Mouse (Mus musculus) embryonic facial prominence, embryonic 15.5 days (tissue): ENCODE measurements around the gene Pcgf2. TPM values are rescaled to one million over a fixed set of nuclear protein-coding genes. Genes with fewer than 3 reads are reported as not detected.

Experiments used
- ATAC-seq: fragments of 200-750 bp; cut with Nextera tagmentation; 2 replicates; pipeline ENCODE4 v1.8.0; 2017; ENCODE audit warnings: low read depth, moderate TSS enrichment; ENCODE audit not compliant: insufficient number of reproducible peaks, low FRiP score, low TSS enrichment
- H3K27ac ChIP-seq: fragments of 300-500 bp; sonication (generic); replicated peaks from 2 replicates; pipeline ENCODE4 v1.5.1; 2015; ENCODE audit warnings: mild to moderate bottlenecking, inconsistent platforms
- H3K27me3 ChIP-seq: fragments of 300-500 bp; sonication (generic); 2 replicates; pipeline ENCODE4 v1.6.1; 2015; ENCODE audit warnings: inconsistent platforms
- H3K36me3 ChIP-seq: fragments of 300-500 bp; sonication (generic); 2 replicates; pipeline ENCODE4 v1.6.1; 2015; ENCODE audit warnings: mild to moderate bottlenecking, inconsistent platforms
- H3K4me1 ChIP-seq: fragments of 300-500 bp; sonication (generic); 2 replicates; pipeline ENCODE4 v1.6.1; 2015; ENCODE audit warnings: inconsistent platforms
- H3K4me2 ChIP-seq: fragments of 300-500 bp; sonication (generic); replicated peaks from 2 replicates; pipeline ENCODE4 v1.6.1; 2015; ENCODE audit warnings: mild to moderate bottlenecking, inconsistent platforms
- H3K4me3 ChIP-seq: fragments of 300-500 bp; sonication (generic); replicated peaks from 2 replicates; pipeline ENCODE4 v1.5.1; 2015; ENCODE audit warnings: mild to moderate bottlenecking, inconsistent platforms
- H3K9ac ChIP-seq: fragments of 300-500 bp; sonication (generic); 2 replicates; pipeline ENCODE4 v1.6.1; 2015; ENCODE audit warnings: inconsistent platforms
- H3K9me3 ChIP-seq: fragments of 300-500 bp; sonication (generic); replicated peaks from 2 replicates; pipeline ENCODE4 v1.6.1; 2016; ENCODE audit warnings: inconsistent platforms
- WGBS: fragments of 180-500 bp; shearing (Covaris S2); methylation state at CpG from one replicate; pipeline ENCODE4 v1.1.7; 2015; 5-methylcytosine and 5-hydroxymethylcytosine counted together
- polyA plus RNA-seq: library from polyadenylated mRNA; unstranded; fragments of >200 nt; fragmentation: Nextera tagmentation; extraction: Ambion mirVana; gene quantifications from 2 replicates; pipeline ENCODE4 v1.2.1, GENCODE M21; 2015

Gene Pcgf2
- polyA plus RNA-seq, 1 experiment from 2014 or later = 12.6 TPM

DNA sequence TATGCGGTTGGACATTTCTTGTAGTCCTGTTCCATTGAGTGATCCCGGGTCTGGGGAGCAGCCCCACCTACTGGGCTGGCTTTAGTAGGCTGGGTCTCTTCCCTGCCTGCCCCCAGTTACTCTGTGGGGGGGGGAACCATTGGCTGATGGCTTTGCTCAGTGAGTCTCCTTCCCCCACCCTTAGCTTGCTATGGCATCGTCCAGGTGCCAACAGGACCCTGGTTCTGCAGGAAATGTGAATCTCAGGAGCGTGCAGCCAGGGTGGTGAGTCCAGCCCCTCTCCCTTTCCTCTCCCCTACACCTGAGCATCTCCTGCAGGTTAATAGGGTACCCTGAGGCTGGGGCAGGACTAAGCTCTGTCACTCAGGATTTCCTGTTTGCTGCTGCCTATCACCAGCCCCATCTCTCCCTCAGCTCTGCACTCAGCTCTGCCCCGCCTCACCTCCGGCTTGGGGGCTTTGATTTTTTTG is 35.5 kb downstream of the Pcgf2 start:
- Histone ChIP-seq H3K4me1 (peaks cover 59% of the 10 kb centered on the region), H3K4me2 (peak overlapping the region; percentile 83), H3K9ac (no peak overlapping the region), H3K9me3 (no peaks in the 10 kb centered on the region), H3K27me3 (peaks cover 17% of the 10 kb centered on the region), H3K36me3 (peaks cover 39% of the 10 kb centered on the region), H3K27ac (no peak overlapping the region), H3K4me3 (peak overlapping the region; percentile 81)
- 25% methylated on average over 6 of the region's 6 CpGs for WGBS
- ATAC-seq = no peak

DNA sequence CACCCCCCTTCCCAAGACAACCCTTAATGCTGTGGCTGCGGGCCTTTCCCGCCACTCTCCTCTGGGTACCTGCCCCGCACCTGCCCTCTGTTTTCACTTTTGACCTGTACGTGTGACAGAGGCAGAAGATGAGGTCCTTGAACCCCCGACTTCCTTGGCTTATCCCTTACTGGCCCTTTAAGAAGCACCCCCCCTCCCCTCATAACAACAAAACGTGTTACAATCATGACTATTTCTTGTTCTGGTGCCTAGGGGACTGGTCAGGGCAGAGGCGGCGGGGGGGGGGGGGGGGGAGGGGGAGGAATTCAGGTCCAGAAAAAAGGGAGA is 36.0 kb downstream of the Pcgf2 start:
- Histone ChIP-seq H3K9ac (peak overlapping the region; percentile 59), H3K4me2 (peak overlapping the region; percentile 83), H3K27me3 (peaks cover 17% of the 10 kb centered on the region), H3K4me3 (peak overlapping the region; percentile 81), H3K9me3 (no peaks in the 10 kb centered on the region), H3K4me1 (peaks cover 59% of the 10 kb centered on the region), H3K36me3 (peaks cover 34% of the 10 kb centered on the region), H3K27ac (peak overlapping the region; percentile 85)
- 0% methylated on average over 6 of the region's 8 CpGs for WGBS
- ATAC-seq = no peak

DNA sequence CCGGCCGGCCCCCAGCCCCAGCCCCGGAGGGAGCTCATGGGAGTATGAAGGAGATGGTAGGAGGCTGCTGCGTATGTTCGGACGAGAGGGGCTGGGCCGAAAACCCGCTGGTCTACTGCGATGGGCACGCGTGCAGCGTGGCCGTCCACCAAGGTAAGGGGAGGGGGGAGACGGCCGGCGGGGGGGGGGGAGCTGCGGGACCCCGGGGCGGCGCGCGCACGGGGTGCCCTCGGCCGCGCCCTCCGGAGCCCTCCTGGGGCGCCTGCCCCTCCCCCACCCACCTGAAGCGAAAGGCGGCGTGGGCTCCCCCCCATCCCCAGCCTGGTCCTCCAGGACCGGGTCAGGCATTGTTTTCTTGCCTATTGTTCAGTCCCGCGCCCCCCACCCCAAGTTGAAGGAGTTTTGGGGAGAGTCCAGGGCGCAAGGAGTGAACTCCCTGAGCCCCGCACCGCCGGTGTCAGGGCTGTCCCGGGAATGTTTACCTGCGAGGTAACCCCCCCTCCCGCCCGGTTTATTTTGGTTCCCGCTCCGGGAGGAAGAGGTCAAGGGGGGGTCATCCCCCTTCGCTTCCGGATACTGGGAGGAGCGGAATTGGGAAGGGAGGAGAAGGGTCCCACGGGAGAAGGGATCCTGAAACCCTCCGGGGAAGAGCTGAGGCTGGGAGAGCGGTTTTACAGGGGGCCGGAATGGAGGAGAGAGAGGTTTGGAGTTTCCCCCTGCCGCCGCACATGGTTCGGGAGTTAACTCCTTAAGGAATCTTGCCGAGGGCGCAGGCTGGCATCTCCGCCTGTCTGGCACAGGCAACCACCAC is 36.6 kb downstream of the Pcgf2 start:
- 1% methylated on average over 34 of the region's 57 CpGs for WGBS
- Histone ChIP-seq H3K27ac (peak overlapping the region; percentile 85), H3K4me3 (peak overlapping the region; percentile 81), H3K9me3 (no peaks in the 10 kb centered on the region), H3K4me2 (peak overlapping the region; percentile 83), H3K27me3 (peaks cover 17% of the 10 kb centered on the region), H3K36me3 (peaks cover 29% of the 10 kb centered on the region), H3K4me1 (peaks cover 57% of the 10 kb centered on the region), H3K9ac (peak overlapping the region; percentile 59)
- no peak for ATAC-seq

DNA sequence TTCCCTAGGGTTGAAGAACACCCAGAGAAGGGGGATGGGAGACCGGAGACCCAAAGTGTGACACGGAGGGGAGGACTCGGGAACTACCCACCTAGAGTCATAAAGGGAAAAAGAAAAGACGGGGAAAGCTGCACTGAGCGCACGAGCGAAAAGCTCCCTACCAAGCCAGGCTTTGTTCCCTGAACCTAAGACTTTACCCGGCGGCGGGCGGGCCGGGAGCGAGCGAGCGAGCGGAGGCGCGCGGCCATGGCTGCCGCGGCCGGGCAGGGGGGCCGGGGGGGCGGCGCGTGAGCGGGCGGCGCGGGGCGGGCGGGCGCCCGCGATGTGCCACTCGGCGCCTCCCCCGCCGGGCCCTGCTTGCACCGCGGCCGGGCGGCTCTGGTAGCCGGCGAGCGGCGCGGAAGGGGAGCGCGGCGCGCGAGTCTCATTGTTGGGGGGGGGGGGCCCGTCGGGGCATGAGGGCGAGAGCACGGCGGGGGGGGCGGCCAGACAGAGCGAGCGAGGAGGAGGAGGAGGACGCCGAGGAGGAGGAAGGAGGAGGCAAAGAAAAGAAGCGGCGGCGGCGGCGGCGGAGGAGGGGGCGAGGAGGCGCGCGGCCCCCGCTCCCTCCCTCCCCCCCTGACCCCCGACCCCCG is 37.3 kb downstream of the Pcgf2 start, which contains the start of gene Mllt6:
Gene Mllt6, plus strand, starts transcription at position 522 of the 635 bp plus-strand sequence.
- H3K4me2 ChIP-seq = peak within 1 kb of the TSS; percentile 83
- H3K36me3 ChIP-seq = peaks cover 25% of the 10 kb centered on the region
- H3K27ac ChIP-seq = peak within 1 kb of the TSS; percentile 85
- H3K4me1 ChIP-seq = peaks cover 51% of the 10 kb centered on the region
- peak; percentile 73 for ATAC-seq
- H3K9ac ChIP-seq = peak within 1 kb of the TSS; percentile 59
- H3K9me3 ChIP-seq = no peaks in the 10 kb centered on the region
- peak within 1 kb of the TSS; percentile 81 for H3K4me3 ChIP-seq
- peaks cover 17% of the 10 kb centered on the region for H3K27me3 ChIP-seq
- WGBS = under 1% methylated on average over 23 of the region's 76 CpGs

DNA sequence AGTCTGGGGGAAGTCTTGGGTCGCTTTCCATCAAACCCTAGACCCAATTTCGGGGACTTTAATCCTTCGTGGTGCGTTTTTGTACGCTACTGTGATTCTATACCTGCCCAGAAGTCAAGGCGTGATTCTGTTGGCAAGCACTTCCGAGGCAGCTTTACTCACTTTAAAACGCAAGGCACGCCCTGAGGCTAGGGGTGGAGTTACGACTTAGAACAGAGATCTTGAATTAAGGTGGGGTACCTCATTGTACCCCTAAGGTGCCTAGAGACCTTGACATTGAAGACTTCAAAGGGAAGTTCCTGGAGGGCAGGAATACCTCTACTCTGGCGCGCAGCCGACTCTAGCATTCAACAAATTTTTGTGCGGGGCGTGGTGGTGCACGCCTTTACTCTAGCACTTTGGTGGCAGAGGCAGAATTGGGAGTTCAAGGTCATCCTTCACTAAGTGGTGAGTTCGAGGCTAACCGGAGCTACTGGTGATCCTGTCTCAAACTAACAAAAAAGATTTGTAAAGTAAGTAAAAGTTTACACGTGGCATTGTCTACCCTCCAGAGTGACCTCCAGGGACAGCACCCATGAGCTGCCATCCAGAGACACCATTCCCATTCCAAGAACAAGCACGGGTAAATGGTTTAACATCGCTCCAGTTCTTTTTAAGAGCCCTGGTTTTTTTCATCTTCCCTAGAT is 37.9 kb downstream of the Pcgf2 start:
- H3K9me3 ChIP-seq = no peaks in the 10 kb centered on the region
- H3K36me3 ChIP-seq = peaks cover 19% of the 10 kb centered on the region
- no peak for ATAC-seq
- H3K9ac ChIP-seq = no peak overlapping the region
- H3K27ac ChIP-seq = peak overlapping the region; percentile 85
- 2% methylated on average over 21 of the region's 21 CpGs for WGBS
- H3K27me3 ChIP-seq = peaks cover 17% of the 10 kb centered on the region
- H3K4me2 ChIP-seq = peak overlapping the region; percentile 83
- H3K4me1 ChIP-seq = peaks cover 51% of the 10 kb centered on the region
- peak overlapping the region; percentile 81 for H3K4me3 ChIP-seq

DNA sequence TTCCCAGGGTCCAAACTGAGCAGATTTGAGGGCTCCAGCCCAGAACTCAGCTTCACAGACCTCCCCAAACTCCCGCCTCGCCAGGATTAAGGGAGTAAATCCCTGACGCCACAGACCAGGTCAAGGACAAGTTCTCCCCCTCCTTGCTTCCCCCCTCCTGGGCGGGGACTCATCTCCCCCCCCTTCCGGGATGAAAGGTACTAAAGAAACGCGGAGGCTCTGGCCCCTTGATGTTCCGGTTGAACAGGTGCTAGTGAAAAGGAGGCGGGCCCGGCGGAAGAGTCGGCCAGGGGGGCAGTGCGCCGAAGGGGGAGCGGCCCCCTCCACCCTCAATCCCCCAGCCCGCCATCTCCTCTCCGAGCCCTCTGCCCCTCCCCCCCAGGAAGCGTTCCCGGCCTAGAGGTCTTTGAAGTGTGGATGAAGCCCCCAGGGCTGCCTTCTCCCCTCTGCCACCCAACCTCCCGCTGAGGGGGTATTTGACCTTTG is 38.6 kb downstream of the Pcgf2 start:
- Histone ChIP-seq H3K4me3 (peak overlapping the region; percentile 81), H3K36me3 (peaks cover 14% of the 10 kb centered on the region), H3K27ac (peak overlapping the region; percentile 40; the same call in 1 of the 2 replicates), H3K9ac (0 out of 2 replicates have a peak overlapping the region, but pooled peaks have one; percentile 26), H3K9me3 (no peaks in the 10 kb centered on the region), H3K27me3 (peaks cover 17% of the 10 kb centered on the region), H3K4me1 (peaks cover 51% of the 10 kb centered on the region), H3K4me2 (peak overlapping the region; percentile 83)
- WGBS = under 1% methylated on average over 20 of the region's 20 CpGs
- ATAC-seq = no peak

DNA sequence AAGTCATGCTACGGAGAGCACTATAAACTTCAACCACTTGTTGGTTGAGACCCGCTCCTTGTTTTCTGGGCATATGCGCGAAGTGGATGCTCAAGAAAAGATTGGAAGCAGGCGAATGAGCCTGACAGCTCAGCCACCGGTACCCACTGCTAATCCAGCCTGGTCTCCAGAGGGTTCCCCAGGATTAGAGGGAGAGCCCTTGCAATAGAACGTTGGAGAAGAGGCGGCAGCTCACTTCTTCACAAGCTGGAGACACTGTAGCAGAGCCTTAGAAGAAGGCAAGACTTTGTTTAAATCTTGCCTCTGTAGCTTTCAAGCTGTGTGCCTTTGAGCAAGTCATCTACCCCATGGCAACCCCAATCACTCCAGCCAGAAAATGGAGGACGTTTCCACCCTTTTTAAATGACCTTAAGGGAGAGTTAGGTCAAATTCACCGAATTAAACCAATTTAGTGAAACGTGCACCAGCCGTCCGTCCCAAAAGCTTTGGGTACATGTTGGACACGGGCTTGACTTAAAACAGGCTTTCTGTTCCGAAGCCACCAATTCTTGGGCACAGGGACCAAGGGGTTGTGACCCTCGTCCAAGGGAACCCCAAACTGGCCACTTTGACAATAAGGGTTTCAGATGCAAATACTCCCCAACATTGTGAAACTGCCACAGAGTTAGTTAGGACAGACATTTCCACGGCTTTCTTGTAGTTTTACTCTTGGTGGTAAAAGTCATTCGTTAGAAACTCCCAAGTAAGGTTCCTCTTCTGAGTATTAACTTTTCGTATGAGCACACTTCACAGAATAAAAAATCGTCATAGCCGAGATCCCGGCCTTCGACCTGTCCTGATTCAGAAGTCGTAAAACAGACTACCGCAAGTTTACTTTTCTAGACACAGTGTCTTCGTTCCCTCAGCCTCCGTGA is 39.3 kb downstream of the Pcgf2 start:
- WGBS = 3% methylated on average over 27 of the region's 27 CpGs
- H3K9me3 ChIP-seq = no peaks in the 10 kb centered on the region
- peaks cover 6% of the 10 kb centered on the region for H3K36me3 ChIP-seq
- H3K4me1 ChIP-seq = peaks cover 51% of the 10 kb centered on the region
- H3K4me2 ChIP-seq = peak overlapping the region; percentile 83
- H3K27me3 ChIP-seq = peaks cover 17% of the 10 kb centered on the region
- H3K9ac ChIP-seq = 0 out of 2 replicates have a peak overlapping the region, but pooled peaks have one; percentile 0
- peak overlapping the region; percentile 83 for H3K4me3 ChIP-seq
- 0 out of 2 replicates have a peak overlapping the region, but pooled peaks have one; percentile 2 for H3K27ac ChIP-seq
- ATAC-seq = no peak

DNA sequence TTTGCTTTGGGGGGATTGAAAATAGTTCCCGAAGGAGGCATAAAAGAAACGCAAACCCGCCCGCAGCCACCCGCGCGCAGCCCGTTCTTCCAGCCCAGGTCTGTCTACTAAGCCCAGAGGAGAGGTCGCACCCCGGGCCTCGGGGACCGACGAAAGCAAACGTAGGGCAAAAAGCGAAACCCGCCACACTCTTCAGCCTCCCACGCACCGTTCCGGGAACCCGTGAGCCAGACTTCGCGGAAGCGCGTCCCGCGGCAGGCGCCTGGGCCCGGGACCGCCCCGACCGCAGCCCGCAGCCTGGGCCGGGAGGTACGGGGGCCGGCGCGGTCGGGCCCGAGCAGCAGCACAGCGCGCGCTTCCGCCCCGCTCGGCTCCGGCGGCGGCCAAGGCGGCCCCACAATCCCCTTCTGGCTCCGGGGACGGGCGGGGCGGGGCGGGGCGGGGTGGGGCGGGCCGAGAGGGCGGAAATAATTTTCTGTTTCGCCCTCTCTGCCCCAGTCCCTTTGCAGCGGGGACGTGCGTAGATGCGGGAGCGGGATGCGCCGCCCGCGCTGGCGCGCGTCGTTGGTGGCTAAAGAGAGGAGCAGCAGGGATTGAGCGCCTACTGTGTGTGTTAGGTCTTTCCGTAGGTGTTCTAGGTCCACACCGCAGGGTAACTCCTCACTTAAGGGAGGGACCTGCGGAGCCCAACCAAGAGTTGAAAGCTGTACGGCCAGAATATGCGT is 40.1 kb downstream of the Pcgf2 start:
- peak; percentile 85 for ATAC-seq
- Histone ChIP-seq H3K36me3 (no peaks in the 10 kb centered on the region), H3K9ac (peak overlapping the region; percentile 81), H3K4me3 (peak overlapping the region; percentile 83), H3K4me2 (peak overlapping the region; percentile 83), H3K9me3 (no peaks in the 10 kb centered on the region), H3K27ac (peak overlapping the region; percentile 83), H3K4me1 (peaks cover 45% of the 10 kb centered on the region), H3K27me3 (peaks cover 17% of the 10 kb centered on the region)
- under 1% methylated on average over 76 of the region's 78 CpGs for WGBS

DNA sequence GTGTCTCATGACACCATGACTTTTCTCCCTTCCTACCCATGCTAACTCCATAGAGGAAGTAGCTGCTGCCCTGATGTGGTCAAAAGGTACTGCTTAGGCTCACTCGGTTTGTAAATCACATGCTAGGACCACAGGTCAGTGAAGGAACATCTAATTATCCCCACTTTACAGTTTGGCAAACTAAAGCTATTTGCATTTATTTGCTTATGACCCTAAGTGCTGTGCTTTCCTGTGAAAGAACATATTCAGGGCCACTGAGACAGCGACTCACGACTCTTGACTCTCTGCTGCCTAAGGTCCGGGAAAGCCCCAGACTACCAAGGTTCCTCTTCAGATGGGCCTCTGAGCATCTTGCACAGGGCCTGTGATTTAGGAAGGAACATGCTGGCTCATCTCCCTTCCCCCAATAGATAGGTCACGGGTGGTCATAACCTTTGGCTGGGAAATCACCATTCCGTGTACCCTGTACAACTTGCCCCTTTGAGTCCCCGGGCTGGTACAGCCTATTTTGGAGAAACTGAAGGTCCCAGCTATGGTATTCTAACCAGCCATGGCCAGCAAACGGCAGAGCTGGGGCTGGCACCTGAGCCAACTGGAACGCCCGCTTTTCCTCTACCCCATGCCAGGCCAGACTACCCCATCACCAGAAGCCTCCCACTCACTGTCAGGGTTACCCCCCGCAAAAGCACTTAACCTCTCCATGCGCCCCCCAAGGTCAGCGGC is 40.9 kb downstream of the Pcgf2 start:
- H3K4me2 ChIP-seq = peak overlapping the region; percentile 83
- peak overlapping the region; percentile 83 for H3K27ac ChIP-seq
- peaks cover 17% of the 10 kb centered on the region for H3K27me3 ChIP-seq
- H3K4me3 ChIP-seq = peak overlapping the region; percentile 83
- no peak for ATAC-seq
- peaks cover 38% of the 10 kb centered on the region for H3K4me1 ChIP-seq
- no peaks in the 10 kb centered on the region for H3K9me3 ChIP-seq
- no peaks in the 10 kb centered on the region for H3K36me3 ChIP-seq
- H3K9ac ChIP-seq = peak overlapping the region; percentile 81
- 8% methylated on average over 13 of the region's 13 CpGs for WGBS
